Mouse (Mus musculus) thymus, adult 2 months (tissue): ENCODE data around the gene Aqr. TPM values are rescaled to one million over a fixed set of nuclear protein-coding genes. Genes with fewer than 3 reads are reported as not detected.
"Not testable (repeated sequence)": the region's sequence is repeated elsewhere in the genome, so short reads cannot be mapped to it uniquely, and the experiment has no call there.

Experiments used
- DNase-seq: peaks from one replicate; pipeline ENCODE4 v3.0.0; 2021
- H3K27ac ChIP-seq: fragments of 200-500 bp; 2 replicates; pipeline ENCODE4 v1.5.1; 2012; ENCODE audit warnings: low read length, control low read depth; ENCODE audit not compliant: control insufficient read depth, insufficient read depth
- H3K27me3 ChIP-seq: fragments of 200-500 bp; 2 replicates; pipeline ENCODE4 v1.6.1; 2012; ENCODE audit warnings: mild to moderate bottlenecking, low read length, moderate library complexity, mixed read lengths; ENCODE audit not compliant: control insufficient read depth, insufficient read depth
- H3K36me3 ChIP-seq: fragments of 200-500 bp; 2 replicates; pipeline ENCODE4 v1.6.1; 2012; ENCODE audit warnings: mild to moderate bottlenecking, low read length, moderate library complexity; ENCODE audit not compliant: control insufficient read depth, insufficient read depth
- H3K4me1 ChIP-seq: fragments of 200-500 bp; replicated peaks from 2 replicates; pipeline ENCODE4 v1.6.1; 2012; ENCODE audit warnings: low read length; ENCODE audit not compliant: control insufficient read depth, insufficient read depth
- H3K4me3 ChIP-seq: fragments of 200-500 bp; 2 replicates; pipeline ENCODE4 v1.5.1; 2012; ENCODE audit warnings: mild to moderate bottlenecking, low read length, control low read depth, moderate library complexity; ENCODE audit not compliant: control insufficient read depth, insufficient read depth
- CTCF ChIP-seq: fragments of 200-500 bp; IDR thresholded peaks from 2 replicates; pipeline ENCODE4 v1.5.1; 2012; ENCODE audit warnings: mild to moderate bottlenecking, control low read depth, low read length, moderate library complexity, borderline replicate concordance; ENCODE audit not compliant: control insufficient read depth, poor library complexity, insufficient read depth; ENCODE audit errors: extremely low read depth
- POLR2A ChIP-seq: fragments of 200-500 bp; IDR thresholded peaks from 2 replicates; pipeline ENCODE4 v1.6.1; 2012; ENCODE audit warnings: mild to moderate bottlenecking, low read length, control low read depth, moderate library complexity; ENCODE audit not compliant: control insufficient read depth, poor library complexity, insufficient read depth; ENCODE audit errors: extremely low read depth
- WGBS: fragments of 180-500 bp; shearing (Covaris S2); methylation state at CpG from one replicate; pipeline ENCODE4 v1.1.7; 2018; 5-methylcytosine and 5-hydroxymethylcytosine counted together
- polyA plus RNA-seq: library from polyadenylated mRNA; depleted of rRNA; stranded (reverse); fragments of >200 nt; gene quantifications from 2 replicates; pipeline ENCODE4 v1.2.3, GENCODE M21; 2012; rRNA removed

Gene Aqr
- 35.3 and 36.2 TPM in 2 replicates for polyA plus RNA-seq

DNA sequence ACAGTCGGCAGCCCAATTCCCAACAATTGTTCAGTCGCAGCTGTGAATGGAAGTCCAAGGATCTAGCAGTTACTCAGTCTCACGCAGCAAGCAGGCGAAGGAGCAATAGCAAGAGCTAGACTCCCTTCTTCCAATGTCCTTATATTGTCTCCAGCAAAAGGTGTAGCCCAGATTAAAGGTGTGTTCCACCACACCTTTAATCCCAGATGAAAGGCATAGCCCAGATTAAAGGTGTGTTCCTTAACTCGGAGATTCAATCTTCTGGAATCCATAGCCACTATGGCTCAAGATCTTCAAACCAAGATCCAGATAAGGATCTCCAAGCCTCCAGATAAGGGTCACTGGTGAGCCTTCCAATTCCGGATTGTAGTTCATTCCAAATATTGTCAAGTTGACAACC, at the start of gene Aqr:
Gene Aqr (minus strand): TSS at position 101 of the 400 bp plus-strand sequence.
- 100% methylated on average over 1 of the region's 6 CpGs for WGBS
- DNase-seq, H3K4me3 ChIP-seq, H3K27me3 ChIP-seq, H3K4me1 ChIP-seq, H3K36me3 ChIP-seq, H3K27ac ChIP-seq: not testable (repeated sequence)

DNA sequence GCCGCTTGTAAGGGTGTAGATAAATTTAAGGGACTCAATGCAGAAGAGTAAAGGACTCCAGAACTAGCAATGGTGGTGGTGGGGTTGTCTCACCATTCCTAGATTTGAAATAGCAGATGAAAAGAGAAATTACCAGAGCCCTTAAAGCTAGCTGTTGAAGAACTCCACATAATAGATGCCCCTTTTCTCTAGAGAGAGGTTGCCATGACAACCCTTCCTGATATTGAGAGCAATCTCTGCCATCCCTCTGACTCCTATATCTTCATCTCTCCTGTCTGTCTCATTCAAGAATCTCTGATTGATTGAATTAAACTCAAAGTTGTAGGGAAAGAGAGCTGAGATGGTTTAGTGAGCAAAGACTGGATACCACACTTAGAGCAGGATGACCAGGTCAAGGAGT, 49.7 kb upstream of the Aqr start:
- no peaks in the 10 kb centered on the region for H3K4me1 ChIP-seq
- H3K27me3 ChIP-seq: no peaks in the 10 kb centered on the region
- no peak overlapping the region for H3K4me3 ChIP-seq
- TF ChIP-seq CTCF: no peak
- 87% methylated on average over 1 of the region's 1 CpGs for WGBS
- H3K27ac ChIP-seq: no peak overlapping the region
- no peaks in the 10 kb centered on the region for H3K36me3 ChIP-seq
- DNase-seq: no peak

DNA sequence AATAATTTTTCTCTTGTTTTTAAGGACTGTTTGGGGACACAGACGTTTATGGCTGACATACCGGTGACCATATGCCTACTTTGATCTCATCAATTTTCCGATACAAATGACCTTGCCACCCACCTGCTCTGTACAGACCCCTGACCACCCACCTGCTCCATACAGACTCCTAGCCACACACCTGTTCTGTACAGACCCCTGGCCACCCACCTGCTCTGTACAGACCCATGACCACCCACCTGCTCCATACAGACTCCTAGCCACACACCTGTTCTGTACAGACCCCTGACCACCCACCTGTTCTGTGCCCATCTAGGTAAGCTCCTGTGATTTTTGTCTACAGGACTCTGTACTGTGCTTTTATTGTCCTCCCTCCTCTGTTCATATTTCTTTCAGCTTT, 48.8 kb upstream of the Aqr start:
- Histone ChIP-seq H3K27ac (no peak overlapping the region), H3K4me1 (no peaks in the 10 kb centered on the region), H3K27me3 (no peaks in the 10 kb centered on the region), H3K4me3 (no peak overlapping the region), H3K36me3 (no peaks in the 10 kb centered on the region)
- DNase-seq: no peak
- WGBS: 90% methylated on average over 3 of the region's 3 CpGs
- no peak for TF ChIP-seq POLR2A
- TF ChIP-seq CTCF: no peak

DNA sequence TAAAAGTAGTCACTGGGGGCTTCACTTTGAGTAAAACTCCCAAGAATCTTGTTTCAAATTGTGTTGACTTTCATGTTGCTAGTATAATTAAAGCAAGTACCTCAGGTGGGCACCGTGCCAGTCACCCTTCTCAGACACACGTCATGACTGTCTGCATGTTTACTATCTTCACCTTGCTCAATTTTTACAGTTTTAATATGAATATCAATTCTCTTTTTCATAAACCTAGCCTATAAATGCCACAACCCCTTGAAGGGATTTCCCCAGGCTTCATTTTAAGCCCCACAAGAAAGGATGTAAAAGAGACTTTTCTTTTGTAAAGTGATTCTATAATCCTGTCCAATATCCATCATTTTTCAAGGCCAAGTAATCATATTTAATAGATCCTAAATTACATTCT, 44.4 kb upstream of the Aqr start:
- Histone ChIP-seq H3K4me1 (no peaks in the 10 kb centered on the region), H3K36me3 (no peaks in the 10 kb centered on the region), H3K27me3 (no peaks in the 10 kb centered on the region), H3K27ac (no peak overlapping the region), H3K4me3 (no peak overlapping the region)
- no peak for DNase-seq
- TF ChIP-seq CTCF (no peak), POLR2A (no peak)
- WGBS: 74% methylated on average over 2 of the region's 2 CpGs

DNA sequence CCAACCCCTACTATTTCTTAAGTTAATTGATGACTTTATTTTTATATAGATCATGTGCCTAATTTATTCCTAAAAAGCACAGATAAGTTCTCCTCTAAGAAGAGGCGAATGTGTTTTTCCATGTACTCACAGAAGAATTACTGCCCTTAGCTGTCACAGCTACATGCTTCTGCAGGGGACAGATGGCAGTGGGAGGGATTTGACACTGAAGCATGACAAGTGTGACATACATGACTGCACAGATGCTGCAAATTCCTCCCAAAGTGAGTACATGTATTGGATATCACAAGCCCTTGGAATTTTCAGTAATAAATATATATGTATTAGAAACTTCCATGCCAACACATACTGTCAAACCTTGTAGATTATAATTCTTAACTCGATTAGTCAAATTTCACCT, 41.8 kb upstream of the Aqr start:
- no peaks in the 10 kb centered on the region for H3K36me3 ChIP-seq
- no peaks in the 10 kb centered on the region for H3K27me3 ChIP-seq
- DNase-seq: no peak
- no peak overlapping the region for H3K4me3 ChIP-seq
- WGBS: 86% methylated on average over 2 of the region's 2 CpGs
- TF ChIP-seq POLR2A (no peak), CTCF (no peak)
- no peak overlapping the region for H3K27ac ChIP-seq
- no peaks in the 10 kb centered on the region for H3K4me1 ChIP-seq

DNA sequence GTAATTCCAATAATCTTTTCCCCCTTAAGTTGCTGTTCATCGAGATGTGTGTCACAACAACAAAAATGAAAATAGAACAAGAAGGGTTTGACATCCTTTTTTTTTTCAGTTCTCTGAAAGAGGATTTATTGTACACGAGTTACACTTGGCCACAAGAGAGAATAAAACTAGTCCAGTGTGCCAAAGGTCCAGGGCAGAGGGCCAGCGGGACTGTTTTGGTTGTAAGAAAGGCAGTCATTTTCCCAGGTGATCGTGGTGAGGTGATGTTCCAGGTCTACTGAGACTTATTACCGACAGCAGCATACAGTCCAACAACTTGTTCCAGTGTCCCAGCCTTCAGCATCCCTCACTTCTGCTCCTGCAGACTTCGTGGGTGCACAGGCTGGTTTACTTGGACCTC, 18.2 kb upstream of the Aqr start:
- no peaks in the 10 kb centered on the region for H3K27me3 ChIP-seq
- no peak overlapping the region for H3K27ac ChIP-seq
- WGBS: 75% methylated on average over 6 of the region's 6 CpGs
- no peaks in the 10 kb centered on the region for H3K4me1 ChIP-seq
- H3K4me3 ChIP-seq: no peak overlapping the region
- H3K36me3 ChIP-seq: no peaks in the 10 kb centered on the region
- TF ChIP-seq POLR2A (no peak), CTCF (no peak)
- DNase-seq: no peak

DNA sequence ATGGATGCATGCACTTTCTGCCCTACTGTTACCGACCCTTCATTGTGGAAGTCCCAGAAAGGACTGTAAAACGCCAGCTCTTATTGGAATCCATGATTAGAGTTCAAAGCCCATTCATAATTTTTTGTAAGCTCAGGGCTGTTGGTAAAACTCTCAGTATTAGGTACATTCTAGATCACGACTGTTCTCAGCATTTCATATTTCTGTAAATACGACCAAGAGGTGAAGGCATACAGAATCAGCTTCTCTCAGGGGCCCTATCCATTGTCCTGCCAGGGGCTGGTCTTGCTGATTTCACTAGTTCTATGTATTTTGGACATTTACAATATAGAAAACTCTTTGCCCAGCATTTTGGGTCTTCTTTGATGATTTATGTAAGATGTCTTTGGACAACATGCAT, 14.8 kb upstream of the Aqr start:
- TF ChIP-seq POLR2A (no peak), CTCF (no peak)
- H3K27me3 ChIP-seq: no peaks in the 10 kb centered on the region
- WGBS: 48% methylated on average over 4 of the region's 4 CpGs
- no peak overlapping the region for H3K27ac ChIP-seq
- peaks cover 8% of the 10 kb centered on the region for H3K36me3 ChIP-seq
- no peaks in the 10 kb centered on the region for H3K4me1 ChIP-seq
- DNase-seq: no peak
- peak overlapping the region; percentile 95; the same call in 1 of the 2 replicates for H3K4me3 ChIP-seq
